Mouse (Mus musculus) heart, postnatal 0 days (tissue): ENCODE results near the gene Slc7a6. TPM values are rescaled to one million over a fixed set of nuclear protein-coding genes. Genes with fewer than 3 reads are reported as not detected.
"Not testable (repeated sequence)": the region's sequence is repeated elsewhere in the genome, so short reads cannot be mapped to it uniquely, and the experiment has no call there.

Experiments
- ATAC-seq: fragments of 200-750 bp; cut with Nextera tagmentation; 2 replicates; pipeline ENCODE4 v1.8.0; 2017; ENCODE audit warnings: low read depth, moderate number of reproducible peaks, moderate library complexity; ENCODE audit not compliant: insufficient read depth
- DNase-seq: peaks from one replicate; pipeline ENCODE4 v3.0.0-alpha.2; 2016; ENCODE audit warnings: low spot score
- H3K27ac ChIP-seq: fragments of 300-500 bp; sonication (generic); 2 replicates; pipeline ENCODE4 v1.5.1; 2014; ENCODE audit warnings: low read depth, mild to moderate bottlenecking
- H3K27me3 ChIP-seq: fragments of 300-500 bp; sonication (generic); 2 replicates; pipeline ENCODE4 v1.6.1; 2014; ENCODE audit warnings: low read length, mixed read lengths; ENCODE audit not compliant: control insufficient read depth, insufficient read depth
- H3K36me3 ChIP-seq: fragments of 300-500 bp; sonication (generic); replicated peaks from 2 replicates; pipeline ENCODE4 v1.6.1; 2014; ENCODE audit warnings: low read length, mixed read lengths; ENCODE audit not compliant: control insufficient read depth, insufficient read depth
- H3K4me1 ChIP-seq: fragments of 300-500 bp; sonication (generic); 2 replicates; pipeline ENCODE4 v1.6.1; 2014; ENCODE audit warnings: antibody characterized with exemption; ENCODE audit not compliant: control insufficient read depth, insufficient read depth
- H3K4me2 ChIP-seq: fragments of 300-500 bp; sonication (generic); 2 replicates; pipeline ENCODE4 v1.6.1; 2014; ENCODE audit warnings: low read depth, mild to moderate bottlenecking, low read length, moderate library complexity
- H3K4me3 ChIP-seq: fragments of 300-500 bp; sonication (generic); 2 replicates; pipeline ENCODE4 v1.5.1; 2014; ENCODE audit warnings: low read depth, low read length
- H3K9ac ChIP-seq: fragments of 300-500 bp; sonication (generic); replicated peaks from 2 replicates; pipeline ENCODE4 v1.6.1; 2014; ENCODE audit warnings: low read depth, low read length, mixed read lengths
- H3K9me3 ChIP-seq: fragments of 300-500 bp; sonication (generic); replicated peaks from 2 replicates; pipeline ENCODE4 v1.6.1; 2016; ENCODE audit warnings: low read length; ENCODE audit not compliant: control insufficient read depth
- CTCF ChIP-seq: IDR thresholded peaks from 2 replicates; pipeline ENCODE4 v1.5.1; 2016; ENCODE audit warnings: antibody characterized with exemption, control low read depth, low read depth
- EP300 ChIP-seq: IDR thresholded peaks from 2 replicates; pipeline ENCODE4 v1.6.1; 2016; ENCODE audit warnings: antibody characterized with exemption, low read depth
- WGBS: fragments of 180-500 bp; shearing (Covaris S2); extraction: QIAGEN DNeasy Blood & Tissue Kit; methylation state at CpG from one replicate; pipeline ENCODE4 v1.1.7; 2014; 5-methylcytosine and 5-hydroxymethylcytosine counted together
- polyA plus RNA-seq: library from polyadenylated mRNA; unstranded; fragments of >200 nt; fragmentation: Nextera tagmentation; extraction: Ambion mirVana; gene quantifications from 2 replicates; pipeline ENCODE4 v1.2.1, GENCODE M21; 2015
- total RNA-seq: library from RNA; depleted of rRNA; stranded (reverse); fragments of >200 nt; gene quantifications from 2 replicates; pipeline ENCODE4 v1.2.3, GENCODE M21; 2014; ENCODE audit warnings: low replicate concordance

Gene Slc7a6
- total and polyA plus RNA-seq, 2 experiments from 2014 or later = 18.2 to 18.6 TPM

DNA sequence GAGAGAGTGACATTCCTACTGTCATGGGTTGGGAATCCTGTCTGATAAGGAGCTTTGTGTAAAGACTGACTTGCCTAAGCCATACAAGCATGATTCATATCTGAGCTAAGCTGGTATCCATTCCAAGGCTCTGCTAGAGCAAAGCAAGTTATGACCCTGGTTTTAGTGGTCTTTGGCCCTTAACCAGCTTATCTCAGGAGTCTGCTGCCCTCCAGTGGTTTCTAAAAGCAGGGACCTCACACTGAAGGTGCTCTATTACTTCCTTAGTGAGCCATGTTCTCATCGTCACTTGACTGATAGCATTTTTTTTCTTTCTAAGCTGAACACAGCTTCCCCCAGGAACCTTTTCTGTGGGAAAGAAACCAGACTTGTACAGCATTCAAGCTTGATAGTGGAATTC is 30.1 kb downstream of the Slc7a6 start:
- 7% methylated on average over 1 of the region's 1 CpGs for WGBS
- Histone ChIP-seq H3K4me2 (no peak overlapping the region), H3K36me3 (peaks cover 66% of the 10 kb centered on the region), H3K4me3 (no peak overlapping the region), H3K4me1 (no peaks in the 10 kb centered on the region), H3K9me3 (no peaks in the 10 kb centered on the region), H3K27me3 (no peaks in the 10 kb centered on the region), H3K9ac (no peak overlapping the region), H3K27ac (no peak overlapping the region)
- TF ChIP-seq EP300 (no peak), CTCF (peak; percentile 74)
- peak; percentile 58 for DNase-seq
- ATAC-seq = no peak

DNA sequence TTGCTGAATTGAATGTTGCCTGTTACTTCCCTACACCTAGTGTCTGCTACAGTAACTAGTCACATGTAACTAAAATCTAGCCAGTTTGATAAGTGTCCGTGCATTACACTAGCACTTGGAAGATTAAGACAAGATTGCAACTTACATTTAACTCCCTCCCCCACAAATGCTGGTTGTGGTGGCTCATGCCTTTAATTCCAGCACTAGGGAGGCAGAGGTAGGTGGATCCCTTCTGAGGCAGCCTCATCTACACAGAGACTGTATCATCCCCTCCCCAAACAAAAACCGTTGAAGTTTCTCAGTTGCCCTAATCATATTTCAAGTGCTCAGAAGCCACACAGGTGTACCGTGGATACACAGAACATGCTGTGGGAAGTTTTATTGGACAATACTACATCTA is 30.9 kb downstream of the Slc7a6 start:
- H3K4me3 ChIP-seq, H3K9me3 ChIP-seq, ATAC-seq, H3K9ac ChIP-seq, H3K4me2 ChIP-seq, H3K4me1 ChIP-seq, H3K27ac ChIP-seq, DNase-seq, H3K27me3 ChIP-seq: not testable (repeated sequence)
- 81% methylated on average over 3 of the region's 3 CpGs for WGBS
- H3K36me3 ChIP-seq = peaks cover 67% of the 10 kb centered on the region

DNA sequence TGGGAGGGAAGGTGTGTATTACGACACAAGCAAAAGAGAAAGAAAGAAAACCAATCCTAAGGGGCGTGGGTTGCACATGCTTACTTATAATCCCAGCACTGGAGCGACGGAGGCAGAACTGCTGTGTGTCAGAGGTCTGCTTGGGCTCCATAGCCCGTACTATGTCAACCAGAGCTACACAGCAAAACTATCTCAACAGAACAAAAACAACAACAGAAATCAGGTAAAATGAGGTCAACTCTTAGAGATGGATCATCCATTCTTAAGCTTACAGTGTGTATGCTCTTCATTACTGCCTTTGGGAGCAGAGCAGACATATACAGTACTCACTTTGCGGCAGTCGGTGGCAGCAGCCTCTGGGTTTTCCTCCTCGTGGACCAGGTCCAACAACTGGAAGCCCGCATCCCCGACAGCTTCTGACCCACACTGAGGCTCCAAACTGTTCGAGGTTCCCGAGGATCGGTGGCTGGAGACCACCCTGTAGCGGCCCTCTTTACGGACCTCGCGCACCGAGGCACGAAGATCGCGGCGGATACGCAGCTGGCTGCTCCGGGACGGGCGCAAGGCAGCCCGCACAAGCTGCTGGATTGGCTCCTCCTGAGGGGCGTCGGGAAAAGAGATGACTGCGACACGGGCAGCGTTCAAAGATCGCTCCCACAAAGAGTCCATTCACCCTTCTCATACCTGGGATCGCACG is 41.5 kb downstream of the Slc7a6 start:
- Histone ChIP-seq H3K4me3 (peak overlapping the region; percentile 69), H3K4me1 (peaks cover 3% of the 10 kb centered on the region; the same call in 1 of the 2 replicates), H3K9ac (peak overlapping the region; percentile 87), H3K4me2 (peak overlapping the region; percentile 70), H3K27me3 (no peaks in the 10 kb centered on the region), H3K27ac (peak overlapping the region; percentile 90), H3K36me3 (peaks cover 34% of the 10 kb centered on the region), H3K9me3 (no peaks in the 10 kb centered on the region)
- under 1% methylated on average over 35 of the region's 35 CpGs for WGBS
- DNase-seq = peak; percentile 26
- TF ChIP-seq EP300 (no peak), CTCF (no peak)
- peak; percentile 48 for ATAC-seq

DNA sequence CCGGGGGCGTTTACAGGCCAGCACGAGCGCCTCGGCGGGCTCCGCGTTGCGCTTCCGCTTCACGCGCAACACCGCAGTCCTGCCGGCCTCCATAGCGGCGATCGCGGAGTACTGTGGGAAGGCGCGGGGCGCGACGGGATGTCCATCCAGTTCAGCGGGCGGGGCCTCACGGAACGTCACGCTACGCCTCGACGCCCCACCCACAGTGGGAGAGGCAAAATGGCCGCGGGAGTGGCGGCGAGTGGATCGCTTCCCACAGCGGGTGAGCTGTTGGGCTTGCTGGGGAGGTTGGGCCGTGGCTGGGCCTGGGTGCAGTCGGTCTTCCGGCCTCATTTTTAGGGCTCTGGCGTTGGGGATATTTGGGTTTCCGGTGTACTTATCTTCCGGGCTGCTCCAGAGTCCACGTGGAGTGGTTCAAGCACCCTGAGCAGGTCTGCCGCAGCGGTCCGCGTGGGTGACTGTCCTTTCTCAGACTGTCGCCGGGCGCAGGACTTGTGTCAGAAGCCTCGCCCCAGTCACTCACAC is 42.2 kb downstream of the Slc7a6 start, which contains the start of the genes Slc7a6os and Prmt7:
Gene Slc7a6os (minus strand): TSS at position 115 of the 525 bp plus-strand sequence.
Gene Prmt7 (plus strand): TSS at position 116 of the 525 bp plus-strand sequence.
- WGBS = 0% methylated on average over 52 of the region's 52 CpGs
- Histone ChIP-seq H3K9me3 (no peaks in the 10 kb centered on the region), H3K9ac (peak within 1 kb of the TSS; percentile 87), H3K4me2 (peak within 1 kb of the TSS; percentile 70), H3K4me3 (peak within 1 kb of the TSS; percentile 69), H3K4me1 (peaks cover 3% of the 10 kb centered on the region; the same call in 1 of the 2 replicates), H3K27me3 (no peaks in the 10 kb centered on the region), H3K36me3 (peaks cover 33% of the 10 kb centered on the region), H3K27ac (peak within 1 kb of the TSS; percentile 90)
- ATAC-seq = peak; percentile 100
- peak; percentile 84; the same call in 1 of the 2 replicates for TF ChIP-seq EP300
- TF ChIP-seq CTCF = no peak
- DNase-seq = peak; percentile 95

DNA sequence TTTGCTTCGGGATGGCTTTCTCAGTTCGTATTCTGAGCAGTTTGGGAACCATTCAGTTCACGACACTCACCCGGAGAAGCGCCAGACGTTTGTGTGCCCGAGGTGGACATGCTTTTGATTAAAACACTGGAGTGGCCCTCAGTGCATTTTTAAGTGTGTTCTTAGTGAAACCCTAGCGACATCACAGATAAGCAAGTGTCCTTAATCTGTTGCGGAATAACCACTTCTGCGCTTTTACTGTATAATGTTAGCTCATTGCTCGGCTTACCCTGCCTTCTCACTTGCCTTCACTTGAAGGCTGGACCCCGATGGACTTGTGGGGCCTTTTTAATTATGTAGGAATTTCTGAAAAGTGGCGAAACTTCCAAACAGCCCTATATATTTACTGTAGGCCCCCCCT is 42.8 kb downstream of the Slc7a6 start:
- WGBS = 3% methylated on average over 13 of the region's 13 CpGs

More for the DNA sequence above, 42.8 kb downstream of the Slc7a6 start:
- Histone ChIP-seq H3K9ac (peak overlapping the region; percentile 87), H3K4me2 (peak overlapping the region; percentile 70), H3K4me1 (peaks cover 3% of the 10 kb centered on the region; the same call in 1 of the 2 replicates), H3K36me3 (peaks cover 33% of the 10 kb centered on the region), H3K27ac (peak overlapping the region; percentile 90), H3K27me3 (no peaks in the 10 kb centered on the region), H3K9me3 (no peaks in the 10 kb centered on the region), H3K4me3 (peak overlapping the region; percentile 69)
- TF ChIP-seq EP300 = no peak
- TF ChIP-seq CTCF = no peak
- ATAC-seq = no peak
- DNase-seq = no peak
